Mouse (Mus musculus) spleen, adult 10 weeks (tissue): ENCODE data around the gene Krtap14. TPM values are rescaled to one million over a fixed set of nuclear protein-coding genes. Genes with fewer than 3 reads are reported as not detected.

ENCODE experiments used
- polyA plus RNA-seq: library from polyadenylated mRNA; stranded (reverse); fragments of 350-450 nt; fragmentation: Illumina TruSeq; extraction: RNeasy Lipid Tissue Mini Kit (QIAGEN cat#74804); gene quantifications from one replicate; pipeline ENCODE4 v1.2.3, GENCODE M21; 2015; ENCODE audit warnings: low replicate concordance; ENCODE audit not compliant: insufficient read depth

The Krtap14 gene
- polyA plus RNA-seq: not detected

DNA sequence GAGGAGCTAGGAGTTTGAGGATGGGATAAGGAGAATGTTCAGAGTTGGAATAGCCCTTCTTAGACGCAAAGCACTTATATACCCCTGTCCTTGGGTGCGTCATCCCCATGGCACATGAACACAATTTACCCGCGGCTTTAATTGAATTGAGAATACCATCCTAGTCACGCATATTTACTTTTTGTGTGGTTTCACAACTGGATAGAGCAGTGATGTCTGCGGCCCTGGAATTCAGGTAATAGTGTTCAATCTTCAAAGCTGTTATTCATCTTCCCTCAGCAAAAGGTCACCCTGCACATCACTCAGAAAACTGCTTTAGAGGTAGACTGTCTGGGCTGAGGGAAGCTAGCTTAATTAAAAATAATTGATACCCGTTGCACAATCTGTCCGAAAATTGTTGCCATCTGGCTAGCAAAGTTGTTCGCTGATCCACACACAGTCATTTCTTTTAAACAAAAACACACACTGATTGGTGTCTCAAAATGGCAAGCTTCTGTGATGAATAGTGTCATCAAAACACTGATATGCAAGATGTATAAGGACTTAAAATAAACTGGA is at the start of gene Krtap14:
TSS of gene Krtap14 (minus strand) at position 51 of the 558 bp plus-strand sequence.

DNA sequence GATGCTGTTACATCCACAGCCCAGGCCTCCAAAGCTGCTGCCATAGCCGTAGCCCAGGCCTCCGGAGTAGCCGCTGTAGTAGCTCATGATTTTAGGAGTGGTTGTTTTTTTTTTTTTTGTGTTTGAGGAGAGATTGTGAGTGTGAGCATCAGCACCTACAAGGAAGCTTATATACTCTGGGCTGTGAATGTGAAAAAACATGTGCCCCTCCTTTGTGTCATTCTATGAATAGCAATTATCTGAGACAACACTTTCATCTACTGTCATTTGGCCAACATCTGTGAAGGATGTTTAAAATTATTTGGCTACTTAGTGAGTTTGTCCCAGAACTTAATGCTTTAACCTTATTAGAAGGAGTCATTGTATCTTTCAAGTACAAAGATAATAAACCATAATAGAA is 48.2 kb upstream of the Krtap14 start, which contains the start of gene Krtap19-2:
TSS of gene Krtap19-2 (minus strand) at position 101 of the 400 bp plus-strand sequence.

DNA sequence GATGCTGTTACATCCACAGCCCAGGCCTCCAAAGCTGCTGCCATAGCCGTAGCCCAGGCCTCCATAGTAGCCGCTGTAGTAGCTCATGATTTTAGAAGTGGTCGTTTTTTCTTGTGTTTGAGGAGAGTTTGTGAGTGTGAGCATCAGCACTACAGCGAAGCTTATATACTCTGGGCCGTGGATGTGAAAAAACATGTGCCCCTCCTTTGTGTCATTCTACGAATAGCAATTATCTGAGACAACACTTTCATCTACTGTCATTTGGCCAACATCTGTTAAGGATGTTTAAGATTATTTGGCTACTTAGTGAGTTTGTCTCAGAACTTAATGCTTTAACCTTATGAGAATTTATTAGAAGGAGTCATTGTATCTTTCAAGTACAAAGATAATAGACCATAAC is 43.4 kb upstream of the Krtap14 start, which contains the start of gene Krtap19-1:
TSS of gene Krtap19-1 (minus strand) at position 101 of the 400 bp plus-strand sequence.

DNA sequence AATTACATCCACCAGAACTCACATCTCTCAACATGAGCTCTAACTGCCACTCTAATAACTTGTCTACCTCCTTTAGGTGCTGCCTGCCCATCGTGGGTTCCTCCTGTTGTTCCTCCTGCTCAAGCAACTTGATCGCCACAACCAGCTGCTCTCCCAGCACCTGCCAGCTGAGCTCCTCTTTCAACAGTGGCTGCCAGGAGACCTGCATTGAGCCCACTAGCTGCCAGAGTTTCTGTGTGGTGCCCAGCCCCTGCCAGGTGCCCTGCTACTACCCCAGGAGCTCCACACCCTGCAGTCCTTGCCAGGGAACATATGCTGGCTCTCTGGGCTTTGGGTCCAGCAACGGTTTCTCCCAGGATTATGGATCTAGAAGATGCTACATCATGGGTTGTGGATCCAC is 5.9 kb downstream of the Krtap14 start, which contains the start of gene Krtap15:
TSS of gene Krtap15 (plus strand) at position 150 of the 400 bp plus-strand sequence.

DNA sequence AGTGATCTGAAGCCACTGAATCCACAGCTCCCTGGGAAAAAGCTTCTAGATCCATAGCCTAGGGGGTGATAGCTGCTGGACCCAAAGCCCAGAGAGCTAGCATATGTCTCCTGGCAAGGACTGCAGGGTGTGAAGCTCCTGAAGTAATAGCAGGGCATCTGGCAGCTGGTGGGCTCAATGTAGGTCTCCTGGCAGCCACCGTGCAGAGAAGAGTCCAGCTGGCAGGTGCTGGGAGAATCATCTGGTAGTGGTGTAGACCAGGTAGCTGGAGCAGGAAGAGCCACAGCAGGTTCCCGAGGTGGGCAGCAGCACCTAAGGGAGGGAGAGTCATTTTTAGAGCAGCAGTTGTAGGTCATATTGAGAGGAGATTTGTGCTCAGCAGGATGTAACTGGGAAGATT is 14.1 kb downstream of the Krtap14 start, which contains the start of gene Gm20741:
TSS of gene Gm20741 (minus strand) at position 394 of the 400 bp plus-strand sequence.

DNA sequence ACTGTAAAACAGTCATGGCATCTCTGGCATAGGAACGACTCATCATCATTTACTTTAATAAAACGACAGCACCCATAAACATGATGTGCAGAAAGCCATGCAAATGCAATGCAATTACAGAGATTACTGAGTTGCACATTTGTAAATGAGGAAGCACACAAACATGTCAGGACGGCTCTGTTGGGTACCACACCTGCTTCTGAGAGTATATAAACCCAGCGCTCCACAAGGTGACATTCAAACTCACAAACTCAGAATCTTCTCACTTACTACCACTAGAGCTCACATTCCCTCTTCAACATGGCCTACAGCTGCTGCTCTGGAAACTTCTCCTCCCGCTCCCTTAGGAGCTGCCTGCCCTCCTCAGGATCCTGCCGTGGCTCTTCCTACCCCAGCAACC is 48.3 kb downstream of the Krtap14 start, which contains the start of gene Gm5965:
TSS of gene Gm5965 (plus strand) at position 301 of the 400 bp plus-strand sequence.

DNA sequence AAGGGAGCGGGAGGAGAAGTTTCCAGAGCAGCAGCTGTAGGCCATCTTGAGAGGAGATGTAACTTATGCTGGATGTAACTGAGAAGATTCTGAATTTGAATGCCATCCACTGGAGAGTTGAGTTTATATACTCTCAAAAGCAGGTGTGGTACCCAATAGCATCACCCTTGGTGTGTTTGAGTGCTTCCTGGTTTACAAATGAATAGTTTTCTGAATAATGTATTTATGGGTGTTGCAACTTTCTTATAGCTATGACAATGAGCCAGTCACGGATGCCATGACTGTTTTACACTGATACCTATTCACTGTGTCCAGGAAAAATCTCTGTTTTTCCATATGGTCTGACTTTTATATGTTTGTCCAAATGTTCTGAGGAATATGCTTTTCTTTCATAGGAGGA is 51.8 kb downstream of the Krtap14 start, which contains the start of gene 2310057N15Rik:
TSS of gene 2310057N15Rik (minus strand) at position 101 of the 400 bp plus-strand sequence.

Other genes with a start within 250 kb of the Krtap14 start
- gene Krtap24-1, start 213.9 kb downstream of the Krtap14 start, polyA plus RNA-seq: not detected
- not detected for gene 2310079G19Rik, start 198.5 kb downstream of the Krtap14 start, polyA plus RNA-seq
- gene Krtap26-1, start 178.3 kb downstream of the Krtap14 start, polyA plus RNA-seq: not detected
- gene Krtap27-1, start 154.5 kb downstream of the Krtap14 start, polyA plus RNA-seq: not detected
- not detected for gene 2310061N02Rik, start 118.2 kb downstream of the Krtap14 start, polyA plus RNA-seq
- gene Krtap13-1, start 97.3 kb downstream of the Krtap14 start, polyA plus RNA-seq: not detected
- gene Krtap13, start 74.5 kb downstream of the Krtap14 start, polyA plus RNA-seq: not detected
- not detected for gene 2310034C09Rik, start 67.3 kb downstream of the Krtap14 start, polyA plus RNA-seq
- gene 2310057N15Rik, start 51.9 kb downstream of the Krtap14 start, polyA plus RNA-seq: not detected
- not detected for gene Gm5965, start 48.2 kb downstream of the Krtap14 start, polyA plus RNA-seq
- not detected for gene Gm20741, start 13.9 kb downstream of the Krtap14 start, polyA plus RNA-seq
- not detected for gene Krtap15, start 5.9 kb downstream of the Krtap14 start, polyA plus RNA-seq
- not detected for gene Krtap19-1, start 43.3 kb upstream of the Krtap14 start, polyA plus RNA-seq
- gene Krtap19-2, start 48.1 kb upstream of the Krtap14 start, polyA plus RNA-seq: not detected
- not detected for gene Krtap19-3, start 51.9 kb upstream of the Krtap14 start, polyA plus RNA-seq
- gene Krtap19-4, start 58.9 kb upstream of the Krtap14 start, polyA plus RNA-seq: not detected
- gene Krtap19-5, start 70.3 kb upstream of the Krtap14 start, polyA plus RNA-seq: not detected
- gene Krtap19-9b, start 106.1 kb upstream of the Krtap14 start, polyA plus RNA-seq: not detected
- not detected for gene Krtap16-3, start 136.7 kb upstream of the Krtap14 start, polyA plus RNA-seq
- not detected for gene Krtap22-2, start 184.6 kb upstream of the Krtap14 start, polyA plus RNA-seq
- gene Gm10229, start 189.1 kb upstream of the Krtap14 start, polyA plus RNA-seq: not detected
- gene Krtap6-1, start 205.6 kb upstream of the Krtap14 start, polyA plus RNA-seq: not detected
- gene Gm10228, start 215.3 kb upstream of the Krtap14 start, polyA plus RNA-seq: not detected
- gene Krtap6-5, start 221.7 kb upstream of the Krtap14 start, polyA plus RNA-seq: not detected
- not detected for gene 1110025L11Rik, start 237.9 kb upstream of the Krtap14 start, polyA plus RNA-seq